Mouse (Mus musculus) adrenal gland, adult 2 months (tissue): Measurements from ENCODE around the gene Hoxa6. TPM values are rescaled to one million over a fixed set of nuclear protein-coding genes. Genes with fewer than 3 reads are reported as not detected.

ENCODE experiments used
- DNase-seq: peaks from one replicate; pipeline ENCODE4 v3.0.0; 2021
- polyA plus RNA-seq: library from polyadenylated mRNA; depleted of rRNA; stranded (reverse); fragments of >200 nt; gene quantifications from 2 replicates; pipeline ENCODE4 v1.2.3, GENCODE M21; 2012
- total RNA-seq, 2 experiments: library from RNA; stranded (reverse); gene quantifications; 2 replicates each; pipeline ENCODE4 v1.2.3; 2021

The Hoxa6 gene
- total and polyA plus RNA-seq, 3 experiments = 1.9 to 4.5 (median 3.6) TPM

DNA sequence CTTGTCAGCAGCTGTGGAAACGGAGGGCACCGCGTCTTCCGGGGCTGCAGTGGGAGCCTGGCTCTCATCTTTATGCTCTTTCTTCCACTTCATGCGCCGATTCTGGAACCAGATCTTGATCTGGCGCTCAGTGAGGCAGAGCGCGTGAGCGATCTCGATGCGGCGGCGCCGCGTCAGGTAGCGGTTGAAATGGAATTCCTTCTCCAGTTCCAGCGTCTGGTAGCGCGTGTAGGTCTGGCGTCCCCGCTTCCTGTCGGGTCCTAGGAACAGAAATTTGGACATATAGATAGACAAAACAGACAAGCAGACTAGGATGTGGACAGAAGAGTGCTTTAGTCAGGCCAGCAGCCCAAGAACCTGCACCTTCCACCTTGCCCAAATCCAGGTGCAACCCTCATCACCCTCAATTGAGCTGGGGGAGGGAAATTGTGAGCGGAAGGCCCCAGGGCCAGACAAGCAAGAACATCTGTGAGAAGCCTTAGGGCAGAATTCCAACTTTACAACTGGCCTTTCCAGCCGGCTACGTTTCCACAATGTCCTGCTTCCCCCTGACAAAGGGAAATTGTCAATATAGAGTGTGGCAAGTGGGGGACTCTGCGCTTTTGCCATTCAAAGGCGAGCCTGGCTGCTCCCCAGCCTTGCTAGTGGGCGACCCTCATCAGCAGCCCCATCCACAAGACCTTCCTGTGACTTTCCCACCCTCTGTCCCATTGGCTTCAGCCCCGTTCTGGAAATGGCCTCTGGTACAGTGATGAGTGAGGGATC, 7.4 kb upstream of the Hoxa6 start:
- no peak for DNase-seq

DNA sequence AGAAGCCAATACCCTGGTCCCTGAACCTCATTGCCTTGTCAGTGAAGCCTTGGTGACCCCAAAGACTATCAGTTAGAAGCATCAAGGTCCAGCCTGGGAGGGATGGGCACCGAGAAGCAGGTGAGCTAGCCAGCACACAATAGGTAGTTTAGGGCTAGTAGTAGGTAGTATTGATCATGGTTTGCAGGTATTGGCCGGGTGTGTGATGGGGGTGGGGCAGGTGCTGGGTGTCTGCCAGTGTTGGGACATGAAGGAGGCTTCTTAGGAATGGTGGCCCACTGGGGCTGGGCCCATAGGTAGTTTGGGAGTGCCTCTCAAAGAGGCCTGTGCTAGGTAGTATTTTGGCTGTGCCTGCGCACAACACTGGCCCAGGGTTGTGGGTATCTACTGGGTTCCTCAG, 6.5 kb upstream of the Hoxa6 start:
- no peak for DNase-seq

DNA sequence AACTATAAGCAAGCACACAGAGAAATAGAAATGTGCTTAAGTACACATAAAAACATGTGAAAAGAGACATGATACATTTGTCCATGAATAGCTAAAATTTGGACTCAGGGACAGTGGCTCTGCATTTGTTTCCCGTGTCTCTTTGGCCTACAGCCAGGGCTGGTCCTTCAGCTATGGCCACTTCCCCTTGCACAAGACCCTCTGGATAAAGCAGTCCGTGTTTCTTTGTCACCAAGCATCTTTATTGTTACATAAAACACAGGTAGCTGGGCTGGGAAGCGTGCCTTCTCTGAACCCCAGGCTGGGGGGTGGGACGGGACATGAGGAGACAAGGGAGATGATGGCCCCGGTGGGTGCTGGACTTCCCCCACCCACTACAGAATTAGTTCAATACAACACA, 5.7 kb upstream of the Hoxa6 start:
- no peak for DNase-seq

DNA sequence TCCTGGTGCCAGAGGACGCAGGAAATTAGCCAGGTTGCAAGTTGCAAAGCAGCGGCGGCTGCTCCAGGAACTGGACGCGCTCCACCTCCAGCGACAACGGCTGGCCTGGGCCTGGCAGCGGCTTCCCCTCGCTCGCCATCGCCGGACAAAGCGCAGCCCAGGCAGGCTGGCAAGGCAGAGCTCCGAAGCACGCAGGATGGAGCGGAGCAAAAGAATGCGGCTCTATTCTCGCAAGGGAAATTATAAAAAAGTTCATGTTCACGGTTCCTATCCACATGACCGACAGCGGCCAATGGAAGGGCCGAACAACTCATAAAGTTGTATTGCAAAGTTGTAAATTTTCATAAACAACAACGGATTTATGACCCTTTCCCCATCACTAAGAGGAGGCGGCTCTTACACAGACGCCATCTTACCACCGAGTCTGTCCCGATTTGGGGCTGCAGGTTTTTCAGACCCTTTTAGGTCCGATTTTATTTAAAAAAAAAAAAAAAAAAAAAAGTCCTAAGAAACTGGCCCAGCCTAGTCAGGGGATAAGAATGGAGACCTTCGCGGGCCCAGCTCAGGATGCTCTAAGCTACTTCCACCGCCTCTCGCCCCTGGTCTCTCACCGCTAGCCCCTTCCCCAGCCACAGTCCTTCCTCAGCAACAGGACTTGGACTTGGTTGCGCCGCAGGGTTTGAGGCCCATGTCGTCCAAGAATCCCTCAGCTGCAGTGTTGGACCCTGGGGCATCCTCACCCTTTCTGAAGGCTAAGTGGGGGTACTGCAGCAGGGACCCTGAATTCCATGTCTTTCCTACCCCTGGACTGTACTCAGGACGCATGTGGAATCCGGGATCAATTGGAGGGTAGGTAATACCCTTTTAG, 4.8 kb upstream of the Hoxa6 start, which contains the start of the genes Hoxa3 and Gm28308:
Hoxa3 (minus strand) TSS at position 218 of the 868 bp plus-strand sequence.
Gm28308 (minus strand) TSS at position 221 of the 868 bp plus-strand sequence.
- DNase-seq = peak; percentile 85

DNA sequence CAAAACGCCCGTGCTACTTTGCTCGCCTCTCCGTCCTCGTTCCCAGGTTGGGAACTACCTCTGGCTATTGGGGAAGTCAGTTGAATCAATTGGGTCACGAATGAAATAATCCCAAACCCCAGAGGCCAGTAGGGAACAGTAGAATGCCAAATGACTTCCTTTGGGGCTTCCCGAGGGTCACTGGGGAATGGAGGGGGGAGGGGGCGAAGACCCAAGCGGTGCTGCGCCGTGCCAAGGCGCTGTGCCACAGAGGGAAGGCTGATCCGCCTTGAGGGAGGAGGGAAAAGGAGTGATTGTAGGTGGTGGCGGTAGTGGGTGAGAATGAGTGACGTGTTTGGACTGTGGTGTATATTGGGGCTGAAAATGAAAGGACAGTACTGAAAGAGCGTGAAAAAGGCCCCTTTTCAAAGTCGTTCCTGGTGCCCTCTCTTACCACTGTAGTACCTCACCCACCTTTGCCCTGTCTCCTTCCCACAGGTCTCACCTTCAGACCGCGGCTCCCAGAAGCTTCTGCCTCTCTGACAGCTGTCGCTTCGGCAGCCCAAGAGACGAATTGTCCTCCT, 4.1 kb upstream of the Hoxa6 start:
- peak; percentile 79 for DNase-seq

DNA sequence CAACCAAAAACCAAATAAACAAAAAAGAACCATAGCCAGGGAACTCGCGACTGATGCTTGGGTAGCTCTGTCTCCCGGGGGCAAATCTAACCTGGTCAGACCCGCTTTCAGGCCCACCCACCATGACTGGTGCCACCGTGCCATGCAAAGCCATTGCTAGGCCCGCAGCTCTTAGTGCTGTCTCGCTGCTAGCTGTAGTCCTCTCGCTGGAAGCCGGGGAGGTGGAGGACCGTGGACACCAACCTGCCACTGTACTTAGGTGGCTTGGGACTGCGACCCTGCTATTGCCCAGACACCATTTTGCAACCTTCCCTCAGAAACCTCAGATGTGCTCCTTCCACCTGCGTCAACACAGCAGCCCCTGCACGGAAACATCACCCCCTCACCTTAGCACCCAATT, 3.4 kb upstream of the Hoxa6 start:
- peak; percentile 56 for DNase-seq

DNA sequence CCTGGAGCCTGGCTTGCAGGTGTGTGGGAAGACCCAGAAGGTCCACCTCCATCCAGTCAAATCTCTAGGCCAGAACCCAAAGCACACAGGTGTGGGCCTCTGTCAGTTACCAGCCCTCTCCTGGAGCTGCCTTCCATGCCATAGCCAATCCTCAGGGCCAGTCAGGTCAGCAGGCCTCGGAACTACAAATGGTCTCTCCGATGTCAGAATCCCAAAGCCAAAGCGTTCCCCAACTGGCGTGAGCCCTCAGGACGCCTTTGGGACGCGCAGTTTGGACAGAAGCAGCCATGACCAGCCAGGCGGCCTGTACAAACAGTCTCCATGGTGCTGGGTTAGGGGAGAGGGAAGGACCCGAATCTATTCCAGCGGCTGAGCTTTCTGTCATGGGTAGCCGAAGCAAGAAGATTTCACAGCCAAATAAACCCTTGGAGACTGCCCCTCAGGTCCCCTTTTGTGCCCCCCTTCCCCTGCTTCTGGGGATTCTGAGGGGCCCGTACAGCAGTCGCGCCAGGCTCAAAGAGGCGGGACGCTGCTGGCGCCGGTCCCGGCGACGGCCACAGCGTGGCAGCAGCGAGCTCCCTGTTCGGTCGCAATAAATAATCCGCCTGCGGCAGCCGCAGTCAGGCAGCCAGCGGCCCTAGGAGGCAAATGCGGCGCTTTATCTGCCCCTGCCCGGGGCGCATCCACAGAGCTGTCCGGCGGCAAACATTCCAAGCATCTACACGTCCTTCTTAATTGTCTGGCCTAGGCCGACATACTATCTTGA, 2.8 kb upstream of the Hoxa6 start:
- DNase-seq = peak; percentile 90

DNA sequence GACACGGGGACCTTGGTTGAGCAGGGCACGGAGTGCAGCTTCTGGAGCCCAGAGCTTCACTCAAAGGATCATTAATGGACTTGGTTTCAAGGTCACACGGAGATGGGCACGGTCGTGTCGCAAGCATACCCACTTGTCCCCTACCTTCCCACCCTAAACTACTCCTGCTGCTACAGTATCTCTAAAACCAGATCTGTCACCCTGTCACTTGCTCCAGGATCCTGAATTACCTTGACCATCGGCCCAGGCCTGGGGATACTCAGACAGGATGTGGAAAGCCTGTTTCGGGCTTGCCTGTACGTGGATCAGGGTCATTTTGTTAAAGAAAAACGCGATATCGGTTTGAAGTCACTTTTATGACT, 1.1 kb upstream of the Hoxa6 start:
- DNase-seq = no peak

DNA sequence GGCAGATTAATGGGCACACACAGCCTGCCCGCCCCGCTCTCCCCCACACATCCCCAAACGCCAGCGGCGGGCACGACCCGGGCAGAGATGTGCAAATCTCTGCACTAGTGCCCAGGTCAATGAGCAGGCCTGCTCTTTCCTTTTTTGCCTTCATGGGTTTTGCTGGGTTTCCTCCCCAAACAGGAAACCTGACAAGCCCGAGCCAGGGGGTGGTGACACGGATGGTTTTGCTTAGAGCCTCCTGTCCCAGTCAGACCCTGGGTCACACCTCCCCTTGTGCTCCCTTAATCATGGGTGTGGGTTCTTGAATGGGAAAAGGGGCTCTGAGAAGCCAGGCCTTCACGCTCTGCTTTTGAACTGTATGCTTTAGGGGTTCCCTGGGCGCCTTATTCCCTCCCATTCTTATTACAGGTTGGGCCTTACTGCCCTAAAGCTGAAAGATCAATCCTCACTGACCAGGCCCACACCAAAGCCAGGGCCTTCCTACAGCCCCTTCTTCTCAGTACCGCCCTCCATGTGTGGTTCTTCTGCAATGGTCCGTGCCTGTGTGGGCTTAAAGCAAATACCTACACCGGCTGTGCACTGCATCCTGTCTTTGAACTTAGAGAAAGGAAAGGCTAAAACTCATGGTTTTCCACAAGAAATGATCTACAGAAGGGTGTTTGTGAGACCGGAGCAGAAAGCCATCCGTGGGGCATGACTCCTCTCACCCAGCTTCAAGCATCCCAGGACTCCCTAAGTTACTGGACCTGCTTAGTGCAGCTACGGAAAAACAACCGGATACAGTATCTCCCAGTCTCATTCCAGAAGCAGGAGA, 554 bp upstream of the Hoxa6 start:
- peak; percentile 61 for DNase-seq

DNA sequence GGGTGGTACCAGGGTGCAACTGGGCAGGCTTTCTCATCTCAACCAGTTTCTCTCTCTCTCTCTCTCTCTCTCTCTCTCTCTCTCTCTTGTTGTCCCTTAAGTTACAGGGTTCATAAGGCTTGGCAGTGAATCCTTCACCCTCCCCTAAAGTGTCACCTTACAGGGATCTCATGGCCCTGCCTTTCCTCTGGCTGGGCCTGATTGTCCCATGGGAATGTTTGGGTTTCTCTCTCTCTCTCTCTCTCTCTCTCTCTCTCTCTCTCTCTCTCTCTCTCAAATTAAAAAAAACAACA, 892 bp downstream of the Hoxa6 start:
- DNase-seq = no peak

DNA sequence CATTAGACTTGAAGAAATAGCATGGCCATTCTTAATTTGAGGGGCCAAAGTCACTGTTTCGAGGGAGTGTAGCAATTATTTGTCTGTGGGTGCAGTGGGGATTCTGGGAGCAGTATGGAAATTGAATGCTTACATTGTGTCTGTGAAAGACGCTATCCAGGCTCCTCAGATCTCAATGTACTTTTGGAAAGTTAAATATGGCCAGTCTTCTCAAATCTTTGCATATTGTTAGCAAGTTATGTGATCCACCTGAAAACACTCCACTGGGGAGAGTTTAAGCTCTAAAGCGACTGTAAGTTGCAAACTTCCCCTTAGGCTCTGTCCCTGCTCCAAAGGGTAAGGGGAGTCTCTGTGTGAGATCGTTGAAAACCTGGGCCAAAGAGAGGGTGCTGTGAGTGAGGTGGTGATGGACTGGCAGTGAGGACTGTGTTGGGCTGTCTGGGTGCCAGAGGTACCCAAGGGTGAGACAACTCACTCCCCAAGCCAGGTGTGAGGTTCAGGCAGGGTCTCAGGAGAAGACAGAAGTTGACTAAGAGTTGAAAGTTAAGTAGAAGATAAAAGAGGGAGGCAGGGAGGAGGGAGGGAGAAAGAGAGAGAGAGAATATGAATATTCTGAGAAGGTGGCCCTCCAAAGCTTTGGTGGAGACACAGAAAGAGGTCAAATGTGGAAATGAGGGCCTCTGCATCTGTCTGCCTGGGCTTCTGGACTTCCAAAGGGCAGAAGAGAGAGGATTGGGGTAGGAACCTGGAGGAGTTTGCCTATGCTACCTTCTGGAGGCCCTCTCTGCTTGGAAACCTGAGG, 1.4 kb downstream of the Hoxa6 start:
- no peak for DNase-seq

DNA sequence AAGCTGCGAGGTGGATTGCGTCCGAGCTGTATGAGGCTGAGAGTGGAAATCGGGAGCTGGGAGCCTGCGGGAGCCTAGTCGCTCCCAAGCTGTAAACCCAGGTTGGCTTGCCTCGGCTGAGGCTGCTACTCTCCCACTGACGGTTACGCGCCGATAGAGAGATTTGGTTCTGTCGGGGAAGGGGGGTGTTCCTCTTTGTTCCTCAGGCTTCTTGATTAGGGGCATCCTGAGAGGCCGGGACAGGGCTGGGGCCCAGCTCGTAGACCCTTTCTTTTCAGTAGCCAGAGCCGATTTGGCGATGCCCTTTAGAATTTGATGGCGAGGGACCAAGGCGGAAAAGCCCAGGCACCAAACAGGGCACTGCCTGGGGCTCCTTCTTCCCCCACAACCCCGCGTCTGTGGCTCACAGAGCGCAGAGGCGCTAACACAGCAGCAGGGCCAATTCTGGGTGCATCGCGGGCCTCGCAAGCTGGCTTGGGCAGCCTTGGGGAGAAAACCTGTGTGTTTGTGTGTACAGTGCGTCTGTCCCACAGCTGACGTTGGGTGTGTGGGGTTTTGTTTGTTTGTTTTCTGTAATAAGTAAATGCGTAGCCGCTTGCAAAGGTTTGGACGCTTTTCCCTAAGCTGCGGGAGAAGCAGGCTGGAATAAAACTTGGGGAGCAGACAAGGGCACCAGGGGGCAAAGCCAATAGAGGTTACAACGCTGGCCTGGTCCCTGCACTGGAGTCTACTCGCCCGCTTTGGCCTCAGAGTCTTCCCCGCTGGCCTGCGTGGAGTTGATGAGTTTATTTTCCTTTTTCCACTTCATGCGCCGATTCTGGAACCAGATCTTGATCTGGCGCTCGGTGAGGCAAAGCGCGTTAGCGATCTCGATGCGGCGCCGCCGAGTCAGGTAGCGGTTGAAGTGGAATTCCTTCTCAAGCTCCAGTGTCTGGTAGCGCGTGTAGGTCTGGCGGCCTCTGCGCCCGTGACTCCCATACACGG, 2.6 kb downstream of the Hoxa6 start:
- no peak for DNase-seq

DNA sequence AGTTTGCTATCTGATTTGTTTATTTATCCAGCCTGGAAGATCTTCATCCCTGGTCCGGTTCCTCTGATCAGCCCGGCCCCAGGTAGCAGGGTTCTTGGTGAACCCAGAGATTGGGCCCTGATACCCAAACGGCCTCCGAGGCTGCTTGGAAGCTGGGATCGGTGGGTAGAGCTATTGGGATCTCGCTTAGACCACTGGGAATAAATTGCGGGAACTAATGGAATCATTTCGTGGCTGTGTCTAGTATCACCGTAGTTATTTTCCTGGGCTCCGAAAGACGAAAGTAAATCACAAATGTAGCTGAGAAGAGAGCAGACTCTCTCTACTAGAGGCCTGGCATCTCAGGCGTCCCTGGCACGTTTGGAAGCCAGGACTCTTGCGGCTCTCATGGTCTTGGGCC, 3.3 kb downstream of the Hoxa6 start:
- DNase-seq = no peak

DNA sequence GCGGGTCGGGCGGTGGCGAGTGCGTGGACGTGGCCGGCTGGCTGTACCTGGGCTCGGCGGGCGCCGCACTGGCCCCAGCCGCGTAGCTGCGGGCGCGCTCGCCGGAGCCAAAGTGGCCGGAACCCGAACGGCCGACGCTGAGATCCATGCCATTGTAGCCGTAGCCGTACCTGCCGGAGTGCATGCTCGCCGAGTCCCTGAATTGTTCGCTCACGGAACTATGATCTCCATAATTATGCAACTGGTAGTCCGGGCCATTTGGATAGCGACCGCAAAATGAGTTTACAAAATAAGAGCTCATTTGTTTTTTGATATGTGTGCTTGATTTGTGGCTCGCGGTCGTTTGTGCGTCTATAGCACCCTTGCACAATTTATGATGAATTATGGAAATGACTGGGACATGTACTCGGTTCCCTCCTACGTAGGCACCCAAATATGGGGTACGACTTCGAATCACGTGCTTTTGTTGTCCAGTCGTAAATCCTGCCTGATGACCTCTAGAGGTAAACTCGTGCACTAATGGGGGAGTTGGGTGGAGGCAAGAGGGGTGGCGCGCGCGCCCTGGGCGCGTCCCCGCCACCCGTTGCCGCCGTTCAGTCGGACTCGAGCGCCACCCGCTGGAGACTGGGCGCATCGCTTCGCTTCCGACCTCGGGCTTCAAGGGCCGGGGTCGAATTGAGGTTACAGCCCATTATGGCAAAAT, 4.3 kb downstream of the Hoxa6 start, which contains the start of gene Hoxa5:
Hoxa5 (minus strand) TSS at position 538 of the 703 bp plus-strand sequence.
- peak; percentile 92 for DNase-seq

DNA sequence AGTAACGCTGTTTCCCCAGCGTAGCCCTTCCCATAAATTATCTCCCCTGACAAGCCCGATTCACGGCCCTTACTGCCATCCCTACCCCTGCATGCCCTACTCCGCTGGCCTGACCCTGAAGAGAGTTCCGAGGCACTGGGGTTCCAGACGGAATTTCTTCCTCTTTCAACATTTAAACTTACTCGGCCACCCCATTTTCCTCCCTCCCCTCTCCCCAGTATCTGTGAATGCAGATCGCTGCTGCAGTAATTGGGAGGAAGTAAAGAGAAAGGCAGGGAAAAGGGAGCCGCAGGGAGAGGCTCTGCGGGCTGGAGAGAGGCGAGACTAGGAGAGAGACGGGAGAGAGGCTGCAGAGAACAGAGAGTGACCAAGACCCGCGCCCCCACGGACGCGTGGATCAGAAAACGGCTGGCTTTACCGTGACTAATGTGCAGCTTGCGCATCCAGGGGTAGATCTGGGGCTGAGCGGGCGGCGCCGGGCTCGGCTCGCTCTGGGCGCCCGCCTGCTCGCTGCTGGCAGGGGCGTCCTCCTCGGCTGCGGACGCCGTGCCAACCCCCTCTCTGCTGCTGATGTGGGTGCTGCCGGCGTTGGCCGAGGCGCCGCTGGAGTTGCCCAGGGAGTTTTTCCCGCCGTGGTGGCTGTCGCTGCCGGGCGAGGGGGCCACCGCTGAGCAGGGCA, 5.0 kb downstream of the Hoxa6 start:
- DNase-seq = peak; percentile 76

DNA sequence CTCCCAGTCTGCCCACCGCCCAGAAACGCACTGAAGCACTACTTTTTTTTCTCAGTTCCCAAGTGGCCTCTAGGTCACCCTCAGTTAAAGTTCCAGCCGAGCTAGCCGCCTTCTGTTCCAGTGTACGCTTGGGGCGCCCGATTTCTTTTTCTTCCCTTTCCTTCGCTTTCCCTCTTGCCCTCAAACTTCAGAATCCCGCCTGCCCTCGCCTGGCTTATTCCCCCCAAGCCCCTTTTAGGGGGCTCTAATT, 5.5 kb downstream of the Hoxa6 start:
- peak; percentile 73 for DNase-seq

DNA sequence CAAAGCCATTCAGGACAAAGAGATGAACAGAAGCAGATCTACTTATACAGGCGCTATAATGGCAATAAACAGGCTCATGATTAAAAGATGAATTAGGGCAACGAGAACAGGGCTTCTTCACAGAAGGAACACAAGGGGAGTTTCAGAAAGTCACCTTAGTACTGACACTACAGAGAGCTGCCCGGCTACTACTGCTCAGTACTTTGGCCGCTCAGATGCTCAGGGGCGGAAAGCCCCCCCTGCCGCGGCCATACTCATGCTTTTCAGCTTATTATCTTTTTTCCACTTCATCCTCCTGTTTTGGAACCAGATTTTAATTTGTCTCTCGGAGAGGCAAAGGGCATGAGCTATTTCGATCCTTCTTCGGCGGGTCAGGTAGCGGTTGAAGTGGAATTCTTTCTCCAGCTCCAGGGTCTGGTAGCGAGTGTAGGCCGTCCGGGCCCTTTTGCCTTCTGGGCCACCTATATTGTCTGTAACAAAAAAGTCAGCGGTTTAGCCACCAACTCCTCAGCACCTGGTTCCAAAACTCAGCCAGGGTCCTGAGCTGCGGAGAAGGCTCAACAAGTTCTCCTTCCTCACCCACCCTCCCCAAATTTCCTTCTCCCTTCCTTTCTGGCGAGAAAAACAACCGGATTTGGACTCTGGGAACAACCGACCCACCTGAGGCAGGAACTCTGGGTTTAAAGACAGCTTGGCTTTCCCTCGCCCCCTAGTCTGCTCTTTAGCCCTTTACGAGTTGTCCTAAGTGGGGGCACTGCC, 6.0 kb downstream of the Hoxa6 start:
- DNase-seq = no peak

DNA sequence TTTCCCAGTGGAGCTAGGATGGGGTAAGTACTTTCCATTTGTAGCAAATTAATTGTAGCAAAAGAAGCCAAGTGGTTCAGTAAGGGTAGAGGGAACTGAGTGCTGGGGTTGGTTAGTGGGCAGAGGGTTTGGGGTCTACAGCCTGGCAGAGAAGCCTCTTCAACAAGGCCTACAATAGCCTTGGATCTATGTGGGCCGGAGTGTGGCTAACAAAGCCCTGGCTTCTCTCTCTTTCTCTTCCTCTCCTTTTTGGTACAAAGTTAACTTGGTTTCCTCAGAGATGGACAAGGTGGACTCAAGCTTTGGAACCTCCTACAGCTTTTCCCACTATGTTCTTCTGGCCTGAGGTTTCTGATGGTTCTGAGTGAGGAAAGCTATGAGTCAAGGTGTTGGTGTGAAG, 7.3 kb downstream of the Hoxa6 start:
- no peak for DNase-seq
